Mouse (Mus musculus) MN1 (cell line): ENCODE measurements around the gene Cebpb.

ENCODE experiments used
- DNase-seq: peaks from one replicate; pipeline ENCODE4 v3.0.0-alpha.2; 2016; ENCODE audit warnings: low spot score

Cebpb gene

DNA sequence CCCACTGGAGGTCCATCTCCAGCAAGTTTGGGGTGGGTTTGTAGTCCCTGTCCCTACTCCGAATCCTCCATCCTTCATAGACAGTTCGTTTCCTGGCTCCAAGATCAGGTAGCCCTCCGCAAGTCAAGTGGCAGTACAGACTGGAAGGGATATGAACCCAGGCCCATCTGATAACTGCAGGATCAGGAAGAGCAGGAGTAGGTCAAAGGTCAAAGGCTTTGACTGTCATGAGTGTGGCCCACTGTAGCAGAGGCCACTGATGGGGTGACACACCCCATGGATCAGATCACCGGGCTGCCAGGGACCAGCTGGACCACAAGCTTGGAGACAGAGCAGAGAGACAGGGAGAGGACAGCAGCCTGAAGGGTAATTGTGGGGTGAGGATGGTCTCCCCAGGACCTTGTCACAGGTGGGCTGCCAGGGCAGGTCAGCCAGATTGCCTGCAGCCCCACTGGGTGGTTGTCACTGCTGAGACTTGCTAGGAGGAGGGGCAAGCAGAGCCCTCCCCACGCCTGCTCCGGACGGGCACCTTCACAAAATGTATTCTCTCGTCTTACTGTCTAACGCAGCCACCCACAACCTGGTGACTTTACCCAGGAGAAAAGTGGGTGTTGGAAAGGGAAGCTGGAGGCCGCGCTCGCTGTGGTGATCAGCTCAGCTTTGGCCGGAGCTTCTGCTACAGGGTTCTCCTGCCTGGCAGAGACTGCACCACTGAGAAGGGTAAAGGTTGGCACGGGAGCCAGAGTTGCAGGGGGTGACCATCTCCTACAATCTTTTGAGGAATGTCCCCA lies 3.4 kb downstream of the Cebpb start:
- no peak for DNase-seq

DNA sequence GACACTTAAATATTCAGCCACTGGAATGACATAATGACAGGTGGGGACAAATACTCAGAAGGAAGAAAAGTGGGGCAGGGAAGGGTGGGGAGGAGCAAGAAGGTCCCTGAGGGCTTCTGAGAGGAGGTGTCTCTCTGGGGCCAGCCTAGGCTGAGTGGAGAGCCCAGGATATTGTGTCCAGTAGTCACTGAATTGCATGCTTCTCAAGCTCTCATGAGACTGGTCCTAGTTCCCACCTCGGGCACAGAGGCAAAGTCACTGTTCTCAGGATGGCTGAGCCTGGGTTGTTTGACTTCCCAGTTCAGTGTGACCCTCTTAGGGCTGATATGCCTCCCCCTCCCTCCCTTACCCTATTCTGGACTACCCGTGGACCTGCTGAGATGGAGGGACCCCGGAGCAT lies 4.1 kb downstream of the Cebpb start:
- no peak for DNase-seq

DNA sequence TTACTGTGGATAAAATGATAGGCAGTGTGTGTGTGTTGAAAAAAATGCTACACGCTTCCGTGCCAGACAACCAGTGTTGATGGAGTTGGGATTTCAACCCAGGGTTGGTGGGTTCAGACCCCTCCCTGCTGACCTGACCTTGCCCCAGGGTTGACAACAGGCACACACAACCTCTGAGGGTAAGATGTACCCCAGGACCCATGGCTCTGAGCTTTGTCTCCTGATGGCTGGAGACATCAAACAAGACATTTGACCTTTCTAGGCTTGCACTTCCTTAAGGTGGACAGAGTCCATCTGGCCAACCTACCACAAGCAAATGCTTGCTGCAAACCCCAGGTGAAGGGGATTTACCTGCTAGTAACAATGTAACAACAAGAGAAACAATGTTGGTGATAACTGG lies 4.8 kb downstream of the Cebpb start:
- DNase-seq: no peak

DNA sequence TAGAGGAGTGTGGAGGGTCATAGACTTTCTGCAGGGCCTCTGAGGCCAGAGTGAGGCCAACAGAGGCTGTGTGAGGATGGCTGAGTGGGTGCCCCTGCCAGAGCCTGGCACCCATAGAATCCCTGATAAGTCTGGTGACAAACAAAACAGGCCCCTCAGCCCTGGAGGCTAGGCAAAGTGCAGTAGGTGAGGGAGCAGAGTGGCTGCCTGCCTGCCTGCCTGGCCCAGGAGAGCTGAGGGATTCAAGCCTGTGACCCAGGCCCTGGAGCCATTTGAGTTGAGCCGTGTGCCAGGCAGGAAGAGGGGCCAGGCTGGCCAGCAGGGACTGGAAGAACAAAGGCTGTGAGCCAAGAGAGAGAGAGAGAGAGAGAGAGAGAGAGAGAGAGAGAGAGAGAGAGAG lies 5.5 kb downstream of the Cebpb start:
- no peak for DNase-seq

DNA sequence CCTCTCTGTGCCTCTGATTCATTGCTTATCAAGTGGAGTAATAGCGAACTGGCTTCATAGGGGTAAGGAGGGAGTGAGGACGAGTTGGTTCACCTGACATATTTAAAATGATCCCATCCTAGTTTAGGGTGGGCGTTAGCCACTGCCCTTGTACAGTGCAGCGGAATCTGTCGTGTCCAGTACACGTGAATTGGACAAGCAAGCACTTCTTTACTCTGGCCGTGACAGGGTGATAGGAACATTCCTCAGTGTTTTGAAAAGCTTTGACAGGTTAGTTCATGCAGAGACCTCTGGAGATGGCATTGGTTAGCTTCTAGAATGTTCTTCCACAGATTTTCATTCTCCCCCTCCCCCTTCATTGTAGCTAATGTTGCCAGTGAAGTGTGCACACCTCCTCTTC lies 6.2 kb downstream of the Cebpb start:
- DNase-seq: no peak

DNA sequence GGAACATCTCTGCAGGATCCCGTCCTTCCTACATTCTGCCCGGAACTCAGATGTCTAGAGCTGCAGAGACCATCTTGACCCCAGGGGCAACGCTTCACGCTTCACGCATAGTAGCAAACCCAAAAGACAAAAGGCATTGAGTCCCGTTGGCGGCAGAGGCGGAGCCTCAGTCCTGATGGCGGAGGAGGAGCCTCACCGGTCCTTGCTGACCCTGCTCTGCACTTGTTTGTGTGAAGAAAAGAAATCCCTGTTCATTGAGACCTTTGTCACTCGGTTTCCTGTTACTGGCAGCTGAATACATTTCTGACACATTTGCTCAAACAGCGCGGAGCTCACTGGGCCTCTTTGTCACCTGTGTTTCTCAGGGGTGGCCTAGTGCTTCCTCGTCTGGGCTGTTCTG lies 6.8 kb downstream of the Cebpb start:
- no peak for DNase-seq

DNA sequence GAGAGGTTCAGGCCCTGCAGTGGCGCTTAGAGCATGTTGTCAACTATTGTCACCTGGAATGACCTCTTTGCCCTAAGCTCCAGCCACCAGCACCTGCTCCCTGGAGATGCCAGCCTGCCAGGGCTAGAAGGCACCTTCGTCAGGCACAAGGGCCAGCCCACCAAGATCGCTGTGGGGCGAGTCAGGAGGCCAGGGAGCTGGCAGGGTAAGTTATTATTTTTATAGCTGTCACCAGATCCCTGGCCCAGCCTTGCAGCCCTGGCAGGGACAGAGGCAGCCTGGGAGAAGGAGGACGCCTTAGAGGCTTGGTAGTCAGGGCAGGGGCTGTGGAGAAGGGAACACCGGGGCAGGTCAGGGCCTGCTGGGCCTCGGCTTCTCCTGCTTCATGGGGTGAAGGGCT lies 7.4 kb downstream of the Cebpb start:
- no peak for DNase-seq

DNA sequence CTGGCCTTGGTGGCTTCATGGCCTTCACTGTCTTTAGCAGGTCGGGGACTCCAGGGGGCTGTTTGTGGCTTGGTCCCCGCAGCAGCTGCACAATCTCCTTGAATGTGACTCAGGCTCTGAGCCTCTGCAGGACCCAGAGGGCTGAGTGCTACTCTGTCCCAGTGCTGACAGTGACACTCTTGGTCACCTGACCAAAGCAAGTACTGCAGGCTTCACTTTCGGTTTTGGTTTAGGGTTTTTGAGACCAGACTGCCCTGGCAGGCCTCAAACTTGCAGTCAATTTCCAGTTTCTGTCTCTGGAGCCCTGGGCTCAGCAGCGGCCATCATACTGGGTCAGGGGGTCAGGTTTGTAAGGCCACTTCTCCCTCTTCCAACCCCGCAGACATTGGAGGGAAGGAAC lies 9.2 kb downstream of the Cebpb start:
- DNase-seq: peak; percentile 81

DNA sequence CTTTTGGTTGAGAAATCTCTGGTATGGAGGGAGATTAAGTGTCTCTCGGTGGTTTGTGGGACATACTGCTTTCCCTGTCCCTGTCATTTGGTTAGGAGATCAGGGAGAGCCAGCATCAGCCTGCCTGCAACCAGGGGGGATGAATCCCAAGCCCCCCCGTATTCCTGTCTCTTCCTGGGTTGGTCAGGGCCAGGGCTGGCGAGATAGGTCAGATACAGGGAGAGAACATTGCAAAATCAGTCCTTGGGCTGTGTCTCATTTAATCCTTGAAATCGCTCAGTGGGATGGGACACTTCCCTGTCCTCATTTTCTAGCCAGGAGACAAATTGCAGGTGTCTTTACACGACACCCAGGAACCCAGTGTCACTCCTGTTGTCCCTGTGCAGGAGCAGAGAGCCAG lies 11.3 kb downstream of the Cebpb start:
- no peak for DNase-seq

DNA sequence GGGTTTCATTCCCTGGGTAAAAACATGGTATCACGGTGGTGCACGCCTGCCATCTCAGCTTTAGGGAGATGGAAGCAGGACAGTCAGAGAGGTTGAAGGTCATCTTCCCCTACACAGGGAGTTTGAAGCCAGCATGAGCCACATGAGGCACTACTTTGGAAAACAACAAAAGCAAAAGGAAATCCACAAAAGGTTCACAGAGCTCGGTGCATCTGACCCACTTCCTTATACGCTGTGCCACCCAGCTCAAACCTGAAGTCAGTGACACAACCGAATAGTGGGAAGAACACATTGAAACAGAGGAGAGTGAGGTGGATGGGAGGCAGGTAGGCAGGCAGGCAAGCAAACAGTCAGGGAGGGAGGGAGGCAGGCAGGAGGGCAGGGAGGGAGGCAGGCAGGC lies 12.8 kb downstream of the Cebpb start:
- no peak for DNase-seq

DNA sequence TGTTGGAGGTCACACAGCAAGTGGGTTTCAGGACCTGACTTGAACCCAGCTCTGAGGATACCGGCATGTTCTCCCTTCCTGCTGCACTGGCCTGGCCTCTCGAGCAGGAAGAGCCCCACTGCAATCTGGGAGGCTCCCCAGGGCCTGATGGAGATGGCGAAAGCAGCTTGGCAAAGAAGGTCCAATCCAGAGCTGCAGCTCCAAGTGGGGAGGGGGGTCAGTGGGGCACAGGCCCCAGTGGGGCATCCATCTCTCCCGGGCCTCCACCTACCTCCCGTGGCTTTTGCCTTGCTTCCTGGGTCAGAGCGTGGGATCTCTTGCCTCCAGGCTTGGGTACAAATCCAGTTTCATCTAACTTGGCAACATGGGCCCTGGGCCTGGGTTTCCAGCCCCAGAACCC lies 13.4 kb downstream of the Cebpb start:
- DNase-seq: no peak

DNA sequence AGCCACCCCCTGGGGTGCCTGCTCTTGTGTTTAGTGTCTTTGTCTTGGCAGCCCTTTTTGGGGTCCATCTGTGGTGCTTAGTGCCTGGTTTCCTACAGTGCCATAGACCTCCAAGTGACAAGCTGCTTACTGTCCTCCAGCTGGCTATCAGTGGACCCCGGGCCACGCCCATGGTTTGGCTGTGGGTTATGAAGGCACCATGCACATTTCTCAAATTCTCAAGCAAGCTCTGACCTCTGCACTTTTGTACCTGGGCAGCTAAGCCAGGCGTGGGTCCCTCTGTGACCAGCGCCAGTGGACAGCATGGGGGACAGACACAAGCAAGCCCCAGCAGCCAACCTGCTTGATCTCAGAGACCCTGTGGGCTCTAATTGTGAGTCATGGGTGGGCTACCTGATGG lies 15.7 kb downstream of the Cebpb start:
- no peak for DNase-seq

DNA sequence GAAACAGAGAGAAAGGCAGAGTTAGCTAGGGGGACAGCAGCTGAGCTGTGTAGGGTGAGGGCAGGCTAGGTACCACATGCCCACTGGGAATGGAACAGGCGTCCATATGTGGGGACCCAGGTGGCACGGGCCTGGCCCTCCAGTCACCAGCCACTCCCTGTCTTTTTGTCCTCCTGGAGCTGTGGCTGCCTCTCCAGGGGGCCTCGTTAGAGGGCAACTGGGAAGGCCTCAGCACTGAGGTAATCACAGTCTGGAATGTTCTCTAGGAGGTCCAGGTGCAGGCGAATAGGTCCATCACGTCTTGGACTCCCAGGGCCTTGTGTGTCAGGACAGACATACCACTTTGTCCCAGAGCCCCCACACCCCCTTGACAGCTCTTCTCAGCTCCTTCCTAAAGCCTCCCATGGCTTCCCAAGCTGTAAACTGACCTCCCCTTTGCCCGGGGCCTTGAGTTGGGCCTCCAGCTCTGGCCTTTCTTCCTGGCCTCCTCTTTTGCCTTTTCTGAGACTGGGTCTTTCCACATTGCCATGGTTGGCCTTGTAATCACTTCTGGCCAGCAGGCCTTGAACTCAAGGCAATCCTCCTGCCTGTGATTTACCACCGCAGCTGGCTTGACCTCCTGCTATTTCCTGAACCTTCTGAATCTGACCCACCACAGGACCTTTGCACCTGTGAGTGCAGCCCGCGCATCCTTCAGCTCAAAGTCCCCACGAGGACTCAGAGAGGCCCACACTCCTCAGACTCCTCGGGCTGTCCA lies 17.6 kb downstream of the Cebpb start:
- DNase-seq: no peak

DNA sequence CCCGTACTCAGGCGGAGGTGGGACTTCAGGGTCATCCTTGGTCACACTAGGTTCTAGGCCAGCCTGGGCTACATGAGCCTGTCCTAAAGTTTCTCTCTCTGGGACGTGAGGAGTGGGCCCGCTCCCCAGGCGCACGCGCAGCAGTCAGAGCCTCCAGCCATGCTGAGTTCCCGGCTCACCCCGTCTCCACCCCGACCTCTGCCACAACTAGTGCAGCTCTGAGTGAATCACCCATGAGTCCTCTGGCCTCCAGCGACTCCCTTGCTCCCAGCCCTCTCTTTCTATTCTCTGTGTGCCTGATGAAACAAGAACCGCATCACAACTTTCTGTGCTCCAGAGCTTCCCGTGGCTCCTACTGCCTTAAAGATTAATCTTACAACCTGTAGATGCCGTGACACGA lies 19.7 kb downstream of the Cebpb start:
- DNase-seq: no peak

DNA sequence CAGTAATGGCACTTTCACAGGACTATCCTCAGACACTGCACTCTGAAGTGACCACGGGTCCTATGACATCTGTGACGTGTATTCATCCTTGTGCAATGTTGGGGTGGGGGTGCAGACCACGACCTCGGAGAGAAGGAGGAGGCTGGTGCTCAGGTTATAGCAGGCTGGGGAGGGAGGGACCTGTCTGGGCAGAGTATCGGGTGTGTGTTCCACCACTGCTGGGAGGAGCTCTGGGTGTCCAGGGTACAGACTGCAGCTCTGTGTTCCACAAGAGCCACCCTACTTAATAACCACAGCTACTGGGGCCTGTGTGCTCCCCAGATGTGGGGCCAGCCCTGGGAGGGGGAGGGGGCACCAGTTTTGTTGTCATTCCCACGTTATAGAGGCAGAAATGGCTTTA lies 21.3 kb downstream of the Cebpb start:
- no peak for DNase-seq

DNA sequence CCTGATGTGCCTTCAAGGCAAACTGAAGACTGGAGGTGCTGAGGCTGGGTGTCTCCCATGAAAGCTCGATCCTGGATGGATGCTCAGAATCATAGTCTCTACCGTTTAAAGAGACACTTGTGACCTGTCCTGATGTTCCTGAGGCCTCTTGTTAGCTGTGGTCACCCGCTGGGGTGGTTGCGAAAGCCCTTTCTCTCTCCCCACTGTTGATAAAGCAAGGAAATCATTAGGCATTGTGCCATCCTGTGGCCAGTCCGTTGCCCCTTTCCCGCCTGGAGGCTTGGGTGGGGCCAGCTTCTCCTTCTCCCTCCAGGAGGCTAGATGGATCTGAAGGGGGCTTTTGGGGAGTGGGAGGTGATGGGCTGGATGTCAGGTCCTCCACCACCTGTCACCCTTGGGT lies 21.9 kb downstream of the Cebpb start:
- no peak for DNase-seq

DNA sequence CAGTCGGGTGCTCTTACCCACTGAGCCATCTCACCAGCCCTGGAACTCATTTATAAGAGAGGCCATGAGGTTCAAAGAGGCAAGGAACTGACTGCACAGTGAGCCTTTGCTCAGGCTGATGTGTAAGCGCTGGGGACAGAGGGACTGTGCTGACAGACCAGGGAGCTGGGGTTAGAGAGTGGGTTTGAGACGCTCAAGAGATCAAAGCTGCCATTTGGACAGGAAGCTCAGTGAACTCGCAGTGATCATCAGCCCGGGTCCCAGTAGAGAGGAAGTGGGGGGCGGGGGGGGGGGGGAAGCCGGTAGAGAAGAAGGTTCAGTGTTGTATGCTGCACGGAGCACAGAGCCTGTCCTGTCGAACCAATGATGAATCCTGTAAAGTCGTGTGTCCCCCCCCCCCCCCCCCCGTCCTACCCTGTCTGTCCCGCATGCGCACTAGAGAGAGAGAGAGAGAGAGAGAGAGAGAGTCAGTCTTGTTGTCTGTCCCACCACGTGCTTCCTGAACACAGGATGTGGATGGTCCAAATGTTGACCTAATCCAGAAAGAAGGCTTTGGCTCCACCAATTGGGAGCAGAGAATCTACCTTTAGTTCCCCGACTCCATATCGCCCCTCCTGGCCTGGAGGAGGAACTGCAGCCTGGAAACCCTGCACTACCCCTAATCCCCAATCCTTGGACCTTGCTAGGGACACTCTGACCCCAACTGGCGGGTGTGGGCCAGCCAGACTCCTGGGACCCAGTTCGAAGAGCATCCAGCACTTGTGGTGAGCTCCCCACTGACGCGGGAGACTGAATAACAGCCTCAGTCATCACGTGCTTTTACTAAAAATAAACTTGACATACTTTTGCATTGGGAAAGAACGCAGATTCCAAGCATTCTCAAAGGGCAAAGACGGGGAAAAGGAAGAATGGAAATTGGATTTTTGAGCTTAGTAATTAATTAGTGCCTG lies 24.4 kb downstream of the Cebpb start:
- no peak for DNase-seq

DNA sequence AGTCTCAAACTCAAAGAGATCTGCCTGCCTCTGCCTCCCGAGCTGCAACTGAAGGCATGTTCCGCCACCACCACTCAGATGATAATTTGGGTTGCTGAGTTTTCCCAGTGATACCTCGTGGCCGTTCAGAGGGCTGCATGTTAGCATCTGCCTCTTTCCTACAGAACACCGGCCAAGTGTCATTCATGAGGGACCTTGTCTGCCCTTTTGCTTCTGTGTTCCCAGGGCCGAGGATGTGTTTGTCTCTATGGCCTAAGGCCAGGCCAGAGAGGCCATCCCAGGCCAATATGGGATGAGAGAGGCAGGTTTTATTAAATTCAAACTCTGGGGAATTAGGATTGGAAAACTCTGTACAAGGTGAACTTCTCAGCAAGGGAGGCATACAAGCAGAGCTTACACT lies 25.6 kb downstream of the Cebpb start:
- DNase-seq: no peak

DNA sequence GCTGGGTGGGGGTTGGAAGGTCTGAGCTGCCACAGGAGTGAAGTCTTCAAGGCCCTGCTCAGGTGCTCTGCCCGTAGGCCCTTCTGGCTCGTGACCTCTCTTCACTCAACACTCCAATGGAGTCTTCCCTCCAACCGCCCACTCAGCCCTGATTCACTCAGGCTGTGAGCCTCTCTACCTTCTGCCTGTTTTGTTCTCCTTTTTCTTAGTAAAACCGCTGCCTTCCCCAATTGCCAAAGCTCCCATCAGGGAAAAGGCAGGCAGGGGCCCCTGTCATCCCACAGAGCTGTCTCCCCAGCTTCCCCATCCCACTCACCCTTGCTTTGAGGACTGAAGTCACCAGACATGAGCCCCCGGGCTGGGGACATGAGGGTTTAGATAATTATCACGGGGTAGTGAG lies 26.3 kb downstream of the Cebpb start:
- DNase-seq: no peak

DNA sequence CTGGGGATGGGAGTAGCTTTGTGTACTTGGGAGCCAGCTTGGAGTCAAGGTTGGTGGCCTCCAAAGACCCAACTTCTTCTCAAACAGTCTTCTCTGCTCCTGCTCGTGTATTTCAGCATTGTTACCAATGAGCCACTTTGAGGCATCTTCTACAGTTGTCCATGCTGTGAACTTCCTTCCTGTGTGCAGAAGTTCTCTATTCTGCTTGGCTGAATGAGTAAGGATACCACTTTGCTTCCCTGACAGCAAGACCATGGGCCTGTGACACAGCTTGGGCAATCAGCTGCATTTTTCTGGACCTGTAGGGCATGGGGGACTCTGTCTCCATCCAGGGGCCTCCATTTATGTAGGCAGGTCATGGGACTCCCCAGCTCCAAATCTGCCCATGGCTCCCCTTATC lies 28.5 kb downstream of the Cebpb start:
- DNase-seq: no peak

DNA sequence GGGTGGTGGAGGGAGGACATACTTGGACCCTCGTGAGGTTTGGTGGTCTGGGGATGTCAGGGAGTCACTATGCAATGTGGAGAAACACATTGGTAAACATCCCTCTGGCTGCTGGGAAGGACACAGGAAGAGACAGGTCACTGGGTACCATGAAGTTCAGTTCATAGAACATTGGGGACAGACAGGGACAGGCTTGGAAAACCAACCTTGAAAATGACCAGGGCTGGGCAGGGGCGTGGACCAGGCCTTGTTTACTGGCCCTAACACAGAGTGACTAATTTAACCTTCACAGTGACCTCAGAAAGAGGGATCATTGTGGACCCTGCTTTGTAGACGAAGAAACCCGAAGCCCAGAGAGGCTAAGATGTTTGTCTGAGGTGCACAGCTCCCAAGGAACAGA lies 30.8 kb downstream of the Cebpb start:
- no peak for DNase-seq

DNA sequence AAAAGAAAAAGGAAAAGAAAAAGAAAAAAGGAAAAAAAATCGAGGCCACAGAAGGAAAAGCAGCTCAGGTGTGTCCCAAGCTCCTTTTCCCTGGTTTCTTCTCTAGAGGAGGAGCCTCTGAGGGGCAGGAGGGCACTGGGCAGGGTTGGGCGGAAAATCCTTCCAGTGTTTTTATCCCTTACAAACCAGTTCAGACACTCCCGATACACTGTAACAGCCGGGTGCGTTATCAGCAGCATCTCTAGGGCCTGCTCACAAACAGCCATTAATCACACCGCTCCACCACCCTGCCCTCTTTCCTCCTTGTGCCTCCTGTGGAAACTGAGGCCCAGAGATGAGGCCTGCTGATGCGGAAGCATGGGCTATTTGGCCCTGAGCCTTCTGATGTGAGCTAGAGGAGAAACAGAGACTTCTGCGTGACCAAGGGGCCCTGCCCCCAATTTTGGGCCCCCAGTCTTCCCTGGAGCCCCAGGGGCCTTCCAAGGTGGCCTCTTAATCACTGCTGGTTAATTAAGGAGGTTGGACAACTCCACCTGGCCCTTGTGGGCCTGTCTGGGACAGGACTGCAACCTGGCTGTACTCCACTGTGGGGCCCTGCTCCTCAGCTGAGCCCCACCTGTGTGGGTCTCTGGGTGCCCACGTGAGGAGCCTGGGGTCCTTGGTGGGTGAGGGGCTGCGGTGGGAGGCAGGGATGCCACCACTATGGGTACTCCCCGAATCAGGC lies 32.6 kb downstream of the Cebpb start:
- no peak for DNase-seq
